In the genomic region with DNA sequence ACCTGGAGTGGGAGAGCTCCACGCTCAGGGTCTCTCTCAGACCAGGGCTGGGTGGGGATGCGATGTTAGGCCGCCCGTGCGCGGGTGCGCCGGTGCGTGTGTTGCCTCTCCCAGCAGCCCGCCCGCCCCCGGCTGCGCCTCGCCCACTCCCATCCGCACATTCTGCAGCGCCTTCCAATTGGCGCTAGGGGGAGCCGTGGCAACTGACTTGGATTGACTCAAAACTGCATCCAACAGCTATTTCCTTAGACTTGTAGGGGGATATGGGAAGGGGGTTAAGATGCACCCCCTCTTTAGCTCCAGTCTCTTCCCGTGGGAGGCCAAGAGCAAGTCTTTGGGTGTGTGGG, we compare ENCODE assay signal across 8 mouse cellular contexts. TPM values are rescaled to one million over a fixed set of nuclear protein-coding genes. Genes with fewer than 3 reads are reported as not detected.
DNase-seq lines count a peak whose midpoint lies in the region; ATAC-seq and TF ChIP-seq lines count a peak whose summit lies in the region.

No protein-coding gene starts in this region.

- no peak for ATAC-seq in liver, embryonic 16.5 days (ENCODE audit: low read depth)
- peak; percentile 30; the same call in 1 of the 2 replicates for ATAC-seq in neural tube, embryonic 12.5 days (ENCODE audit: low FRiP score, low read depth)

- peaks cover 63% of the 10 kb centered on the region for H3K27me3 ChIP-seq in liver, embryonic 16.5 days (ENCODE audit: control insufficient read depth, insufficient read depth, low read depth, low read length)
- H3K27me3 ChIP-seq in neural tube, embryonic 12.5 days (replicated peaks), result 0 out of 2 replicates have a peak, but pooled peaks cover 9% of the 10 kb centered on the region

- no peak; the same call in none of the 2 replicates for TF ChIP-seq POLR2A in embryonic fibroblast, embryonic 13.5 days (IDR thresholded peaks at IDR 0.05; ENCODE audit: low read depth, low read length)

- peak overlapping the region; percentile 41 for H3K4me3 ChIP-seq in embryonic fibroblast, embryonic 13.5 days (ENCODE audit: insufficient read depth, low read length)
- H3K4me3 ChIP-seq in liver, embryonic 16.5 days (ENCODE audit: low read depth, low read length), result peak overlapping the region; percentile 39
- peak overlapping the region; percentile 40 for H3K4me3 ChIP-seq in neural tube, embryonic 12.5 days

- H3K9ac ChIP-seq in liver, embryonic 16.5 days (ENCODE audit: low read depth, low read length), result no peak overlapping the region; the same call in 1 of the 2 replicates
- peak overlapping the region; percentile 74 for H3K9ac ChIP-seq in neural tube, embryonic 12.5 days

- no peaks in the 10 kb centered on the region for H3K9me3 ChIP-seq in liver, embryonic 16.5 days (replicated peaks; ENCODE audit: control insufficient read depth, low read length)
- H3K9me3 ChIP-seq in neural tube, embryonic 12.5 days, result no peaks in the 10 kb centered on the region

- H3K4me2 ChIP-seq in liver, embryonic 16.5 days (ENCODE audit: low read depth, low read length), result peak overlapping the region; percentile 57
- peak overlapping the region; percentile 94 for H3K4me2 ChIP-seq in neural tube, embryonic 12.5 days (replicated peaks)

- whole genome bisulfite sequencing in liver, embryonic 16.5 days (ENCODE audit: insufficient replicate concordance), result 0% methylated on average over 19 of the region's 19 CpGs
- WGBS in neural tube, embryonic 12.5 days, result 2% methylated on average over 19 of the region's 19 CpGs

- peaks cover 12% of the 10 kb centered on the region for H3K4me1 ChIP-seq in embryonic fibroblast, embryonic 13.5 days (ENCODE audit: control insufficient read depth, insufficient read depth, low read length)
- peaks cover 7% of the 10 kb centered on the region for H3K4me1 ChIP-seq in liver, embryonic 16.5 days (ENCODE audit: control insufficient read depth, low read depth, low read length)
- peaks cover 36% of the 10 kb centered on the region for H3K4me1 ChIP-seq in neural tube, embryonic 12.5 days

- H3K36me3 ChIP-seq in liver, embryonic 16.5 days (ENCODE audit: control insufficient read depth, insufficient read depth), result no peaks in the 10 kb centered on the region
- H3K36me3 ChIP-seq in neural tube, embryonic 12.5 days, result no peaks in the 10 kb centered on the region

- peak; percentile 70; the same call in 1 of the 2 replicates for TF ChIP-seq CTCF in embryonic fibroblast, embryonic 13.5 days (IDR thresholded peaks at IDR 0.05; ENCODE audit: borderline replicate concordance, insufficient read depth, low read length)

- peak; percentile 85 for DNase-seq in CD4-positive helper T cell, adult 2 months (ENCODE audit: low read depth, low spot score)
- DNase-seq in adrenal gland, postnatal 25 days, result peak; percentile 67
- peak; percentile 90 for DNase-seq in heart, postnatal 10 days
- peak; percentile 74 to 91 for DNase-seq in layer of hippocampus, adult 18-20 months (ENCODE audit: low spot score in 2 of 2)
- peak; percentile 67 for DNase-seq in testis, postnatal 14 days (ENCODE audit: low spot score)

- intact Hi-C loops in heart, postnatal 10 days (cut with DNase I), result loop anchor here (1.0 to 5.0 kb wide), 4 partner anchors 28 to 325 kb away; no protein-coding TSS in a partner anchor

- H3K27ac ChIP-seq in embryonic fibroblast, embryonic 13.5 days (ENCODE audit: insufficient read depth, low read length), result peak overlapping the region; percentile 96
- no peak overlapping the region for H3K27ac ChIP-seq in liver, embryonic 16.5 days (ENCODE audit: low read length)
- H3K27ac ChIP-seq in neural tube, embryonic 12.5 days, result peak overlapping the region; percentile 53; the same call in 1 of the 2 replicates

RNA-seq across cellular contexts. Expression of gene Ier5l, which starts 4.2 kb away (rescaled TPM):
- 5.9 and 6.3 TPM in 2 replicates for total RNA-seq in adrenal gland, postnatal 25 days (2021)
- 17.1 and 18.1 TPM in 2 replicates for polyA plus RNA-seq in embryonic fibroblast, embryonic 13.5 days (2011; ENCODE audit: insufficient read length, low read depth, missing spikeins)
- total RNA-seq in heart, postnatal 10 days (2021), result 10 to 100 TPM in 1 of 2 experiments, 1 to 10 TPM in 1; 9.5 to 12.2 TPM
- 10 to 100 TPM; 15.2 to 18.0 TPM for total RNA-seq in layer of hippocampus, adult 18-20 months (2021)
- polyA plus RNA-seq in liver, embryonic 16.5 days (2015; fragmentation: Nextera tagmentation; extraction: Ambion mirVana), result 0.07 TPM in 1 of 2 replicates, not detected in the other
- polyA plus RNA-seq in neural tube, embryonic 12.5 days (2016; fragmentation: Nextera tagmentation; extraction: Ambion mirVana), result 5.7 and 5.8 TPM in 2 replicates

RNA-seq across cellular contexts. Expression of gene Ptpa, which starts 53.9 kb away (rescaled TPM):
- 130 and 145 TPM in 2 replicates for total RNA-seq in adrenal gland, postnatal 25 days (2021)
- 126 and 137 TPM in 2 replicates for polyA plus RNA-seq in embryonic fibroblast, embryonic 13.5 days (2011; ENCODE audit: insufficient read length, low read depth, missing spikeins)
- 100 to 1,000 TPM; 125 to 133 TPM for total RNA-seq in heart, postnatal 10 days (2021)
- 100 to 1,000 TPM; 170 to 176 TPM for total RNA-seq in layer of hippocampus, adult 18-20 months (2021)
- 121 TPM in 2 replicates for polyA plus RNA-seq in liver, embryonic 16.5 days (2015; fragmentation: Nextera tagmentation; extraction: Ambion mirVana)
- 129 and 135 TPM in 2 replicates for polyA plus RNA-seq in neural tube, embryonic 12.5 days (2016; fragmentation: Nextera tagmentation; extraction: Ambion mirVana)

RNA-seq across cellular contexts. Expression of gene Crat, which starts 54.2 kb away (rescaled TPM):
- total RNA-seq in adrenal gland, postnatal 25 days (2021), result 130 and 142 TPM in 2 replicates
- polyA plus RNA-seq in embryonic fibroblast, embryonic 13.5 days (2011; ENCODE audit: insufficient read length, low read depth, missing spikeins), result 22.3 and 29.1 TPM in 2 replicates
- 100 to 1,000 TPM; 448 to 485 TPM for total RNA-seq in heart, postnatal 10 days (2021)
- total RNA-seq in layer of hippocampus, adult 18-20 months (2021), result 10 to 100 TPM; 45.9 to 55.6 TPM
- polyA plus RNA-seq in liver, embryonic 16.5 days (2015; fragmentation: Nextera tagmentation; extraction: Ambion mirVana), result 24.2 and 31.3 TPM in 2 replicates
- 26.0 and 27.7 TPM in 2 replicates for polyA plus RNA-seq in neural tube, embryonic 12.5 days (2016; fragmentation: Nextera tagmentation; extraction: Ambion mirVana)
